Mouse (Mus musculus) neural tube, embryonic 12.5 days (tissue): ENCODE data around the gene Syngap1. TPM values are rescaled to one million over a fixed set of nuclear protein-coding genes. Genes with fewer than 3 reads are reported as not detected.

Source experiments
- microRNA-seq: library from miRNA; unstranded; fragments of <30 nt; microRNA quantifications from one replicate; pipeline ENCODE4, GENCODE M21; 2017
- polyA plus RNA-seq: library from polyadenylated mRNA; unstranded; fragments of >200 nt; fragmentation: Nextera tagmentation; extraction: Ambion mirVana; gene quantifications from 2 replicates; pipeline ENCODE4 v1.2.1, GENCODE M21; 2016

Syngap1 gene
- polyA plus RNA-seq, 1 experiment from 2014 or later: 3.5 TPM

Small RNA genes within 50 kb of the gene (microRNA-seq; reads per million reads assigned to microRNA genes)
- gene Gm27775: not detected
- not detected for gene Mir3083
- 0.66 reads per million for gene Mir6968

Other genes with a start within 250 kb of the Syngap1 start
- gene Crebrf, start 225.6 kb upstream of the Syngap1 start, polyA plus RNA-seq: 5.0 and 7.9 TPM in 2 replicates
- 48.5 and 49.4 TPM in 2 replicates for gene Bnip1, start 160.2 kb upstream of the Syngap1 start, polyA plus RNA-seq
- 0.22 TPM in 1 of 2 replicates, not detected in the other for gene Nkx2-5, start 96.2 kb upstream of the Syngap1 start, polyA plus RNA-seq
- gene Kifc5b, start 24.2 kb upstream of the Syngap1 start, polyA plus RNA-seq: 6.0 and 7.0 TPM in 2 replicates
- gene Phf1, start 8.2 kb upstream of the Syngap1 start, polyA plus RNA-seq: 14.5 and 15.9 TPM in 2 replicates
- 151 and 153 TPM in 2 replicates for gene Cuta, start 1.7 kb upstream of the Syngap1 start, polyA plus RNA-seq
- gene Zbtb9, start 31.9 kb downstream of the Syngap1 start, polyA plus RNA-seq: 17.6 and 19.4 TPM in 2 replicates
- 2.5 and 3.0 TPM in 2 replicates for gene Bak1, start 87.8 kb downstream of the Syngap1 start, polyA plus RNA-seq
- gene Itpr3, start 116.1 kb downstream of the Syngap1 start, polyA plus RNA-seq: 2.2 and 2.4 TPM in 2 replicates
- 307 and 321 TPM in 2 replicates for gene Uqcc2, start 192.7 kb downstream of the Syngap1 start, polyA plus RNA-seq
- 0.18 and 0.38 TPM in 2 replicates for gene Ip6k3, start 226.5 kb downstream of the Syngap1 start, polyA plus RNA-seq